Mouse (Mus musculus) MEL (cell line): ENCODE measurements around the gene Ints11. TPM values are rescaled to one million over a fixed set of nuclear protein-coding genes. Genes with fewer than 3 reads are reported as not detected.

Experiments used
- DNase-seq: peaks from one replicate; pipeline ENCODE4 v3.0.0; 2011; ENCODE audit warnings: low read depth, low spot score
- H3K27ac ChIP-seq: 2 replicates; pipeline ENCODE4 v1.5.1; 2012; ENCODE audit warnings: low read depth, mild to moderate bottlenecking, control low read depth, low read length, moderate library complexity; ENCODE audit not compliant: control insufficient read depth
- H3K27me3 ChIP-seq, 2 experiments: fragments of 150-350 bp in 1 of 2; sonication (generic) in 1 of 2; 2 replicates each; pipeline ENCODE4 v1.6.1; 2012; ENCODE audit warnings: low read length in 2 of 2, mild to moderate bottlenecking in 2 of 2, improper control_type of control experiment in 1 of 2, moderate library complexity in 1 of 2; ENCODE audit not compliant: insufficient read depth in 2 of 2, control insufficient read depth in 1 of 2
- H3K36me3 ChIP-seq, 2 experiments: 2 replicates each; pipeline ENCODE4 v1.6.1; 2012 to 2014; ENCODE audit warnings: low read length in 2 of 2, improper control_type of control experiment in 1 of 2, inconsistent platforms in 1 of 2, mild to moderate bottlenecking in 1 of 2; ENCODE audit not compliant: insufficient read depth in 2 of 2, control insufficient read depth in 1 of 2
- H3K4me1 ChIP-seq, 2 experiments: fragments of 150-350 bp in 1 of 2; sonication (generic) in 1 of 2; 2 replicates each; pipeline ENCODE4 v1.6.1; 2012; ENCODE audit warnings: low read length in 2 of 2, improper control_type of control experiment in 1 of 2, mild to moderate bottlenecking in 1 of 2; ENCODE audit not compliant: insufficient read depth in 2 of 2, control insufficient read depth in 1 of 2
- H3K4me3 ChIP-seq, 2 experiments: fragments of 150-350 bp in 1 of 2; sonication (generic) in 1 of 2; 2 replicates each; pipeline ENCODE4 v1.5.1; 2012; ENCODE audit warnings: low read depth in 2 of 2, low read length in 2 of 2, mild to moderate bottlenecking in 2 of 2, moderate library complexity in 2 of 2, control low read depth in 1 of 2, improper control_type of control experiment in 1 of 2; ENCODE audit not compliant: control insufficient read depth in 1 of 2, insufficient read depth in 1 of 2
- H3K79me2 ChIP-seq: 2 replicates; pipeline ENCODE4 v1.6.1; 2012; ENCODE audit warnings: mild to moderate bottlenecking, low read length, moderate library complexity; ENCODE audit not compliant: control insufficient read depth, poor library complexity, insufficient read depth
- H3K9ac ChIP-seq: 2 replicates; pipeline ENCODE4 v1.6.1; 2012; ENCODE audit warnings: low read depth, mild to moderate bottlenecking, control low read depth, low read length, moderate library complexity; ENCODE audit not compliant: control insufficient read depth, poor library complexity, severe bottlenecking
- H3K9me3 ChIP-seq: fragments of 150-350 bp; sonication (generic); replicated peaks from 2 replicates; pipeline ENCODE4 v1.6.1; 2012; ENCODE audit warnings: mild to moderate bottlenecking, low read length, improper control_type of control experiment, moderate library complexity; ENCODE audit not compliant: insufficient read depth
- CTCF ChIP-seq, 3 experiments: IDR thresholded peaks in 2 of 3; conservative IDR thresholded peaks in 1 of 3; 2 replicates each; pipeline ENCODE4 v1.5.1; 2011 to 2012; ENCODE audit warnings: low read length in 3 of 3, low read depth in 2 of 3, mild to moderate bottlenecking in 2 of 3, improper control_type of control experiment in 1 of 3, inconsistent platforms in 1 of 3, mixed read lengths in 1 of 3, moderate library complexity in 1 of 3; ENCODE audit not compliant: control insufficient read depth in 1 of 3, insufficient read depth in 1 of 3, poor library complexity in 1 of 3, severe bottlenecking in 1 of 3
- ELF1 ChIP-seq: IDR thresholded peaks from 2 replicates; pipeline ENCODE4 v1.6.1; 2014; ENCODE audit warnings: low read depth, mild to moderate bottlenecking, inconsistent platforms, low read length, improper control_type of control experiment, moderate library complexity
- ETS1 ChIP-seq: IDR thresholded peaks from 2 replicates; pipeline ENCODE4 v1.6.1; 2012; ENCODE audit warnings: low read depth, mild to moderate bottlenecking, inconsistent platforms, low read length, improper control_type of control experiment, moderate library complexity
- HCFC1 ChIP-seq: IDR thresholded peaks from 2 replicates; pipeline ENCODE4 v1.6.1; 2012; ENCODE audit warnings: low read depth, mild to moderate bottlenecking, inconsistent platforms, low read length, improper control_type of control experiment, moderate library complexity
- MAX ChIP-seq: IDR thresholded peaks from 2 replicates; pipeline ENCODE4 v1.6.1; 2011; ENCODE audit warnings: low read length, improper control_type of control experiment
- MAZ ChIP-seq: IDR thresholded peaks from 2 replicates; pipeline ENCODE4 v1.6.1; 2012; ENCODE audit warnings: low read depth, mild to moderate bottlenecking, inconsistent platforms, low read length, improper control_type of control experiment
- MXI1 ChIP-seq: IDR thresholded peaks from 2 replicates; pipeline ENCODE4 v1.6.1; 2011; ENCODE audit warnings: mild to moderate bottlenecking, low read depth, low read length, improper control_type of control experiment
- MYC ChIP-seq: IDR thresholded peaks from 2 replicates; pipeline ENCODE4 v1.6.1; 2011; ENCODE audit warnings: low read depth, mild to moderate bottlenecking, low read length, improper control_type of control experiment, moderate library complexity
- SIN3A ChIP-seq: IDR thresholded peaks from 2 replicates; pipeline ENCODE4 v1.6.1; 2012; ENCODE audit warnings: low read length, improper control_type of control experiment, inconsistent platforms
- SMC3 ChIP-seq: IDR thresholded peaks from 2 replicates; pipeline ENCODE4 v1.6.1; 2011; ENCODE audit warnings: low read depth, low read length, improper control_type of control experiment
- TBP ChIP-seq: IDR thresholded peaks from 2 replicates; pipeline ENCODE4 v1.8.0; 2011; ENCODE audit warnings: low read depth, low read length, improper control_type of control experiment
- ZKSCAN1 ChIP-seq: IDR thresholded peaks from 2 replicates; pipeline ENCODE4 v1.6.1; 2012; ENCODE audit warnings: low read depth, mild to moderate bottlenecking, inconsistent platforms, low read length, improper control_type of control experiment, moderate library complexity
- polyA plus RNA-seq, 2 experiments: library from polyadenylated mRNA; stranded (reverse) in 1 of 2; unstranded in 1 of 2; fragments of >175 nt in 1 of 2; fragments of >200 nt in 1 of 2; gene quantifications; 2 replicates each; pipeline versions ENCODE4 v1.2.1 to v1.2.4; 2012; ENCODE audit warnings: low replicate concordance in 2 of 2, low read depth in 1 of 2; ENCODE audit not compliant: insufficient read length in 2 of 2, insufficient read depth in 1 of 2, missing spikeins in 1 of 2
- total RNA-seq: library from RNA; depleted of rRNA; stranded (reverse); fragments of 300-350 nt; gene quantifications from 2 replicates; pipeline ENCODE4 v1.2.3, GENCODE M21; 2012

Ints11 gene
- total and polyA plus RNA-seq, 3 experiments, result 78.9 to 96.8 TPM; not detected in 1

GRCm38 (mm10) chr4:155892017-155892416 is 22.7 kb downstream of the Ints11 start (continued):
- TF ChIP-seq SMC3 (no peak), ZKSCAN1 (no peak)
- TF ChIP-seq, all 39 proteins: peak for 8

GRCm38 (mm10) chr4:155892438-155893211 is 23.3 kb downstream of the Ints11 start:
- Histone ChIP-seq H3K4me1 (peaks cover 5 to 17% of the 10 kb centered on the region in 2 experiments; a peak in 3 of 4 replicates), H3K9me3 (no peaks in the 10 kb centered on the region), H3K27ac (peak overlapping the region; percentile 20)
- TF ChIP-seq MYC, result 0 out of 2 replicates have a peak, but pooled peaks have one; percentile 21
- peak; percentile 52; the same call in 1 of the 2 replicates for TF ChIP-seq MAX
- 0 out of 2 replicates have a peak, but pooled peaks have one; percentile 6 for TF ChIP-seq ELF1
- TF ChIP-seq SIN3A, result peak; percentile 61
- 0 out of 2 replicates have a peak, but pooled peaks have one; percentile 32 for TF ChIP-seq TBP
- TF ChIP-seq CTCF (IDR thresholded peaks at IDR 0.05 in 2 of 3, conservative IDR thresholded peaks at IDR 0.05 in 1 of 3; ENCODE audit: control insufficient read depth in 1 of 3, insufficient read depth in 1 of 3, low read depth in 2 of 3, low read length in 3 of 3, poor library complexity in 1 of 3, severe bottlenecking in 1 of 3), result no peak
- TF ChIP-seq MAZ, result no peak
- peak; percentile 86 for TF ChIP-seq MXI1
- 0 out of 2 replicates have a peak, but pooled peaks have one; percentile 7 for TF ChIP-seq ETS1
- TF ChIP-seq HCFC1, result peak; percentile 13; the same call in 1 of the 2 replicates
- TF ChIP-seq, all 39 proteins: peak for 8
- peak; percentile 69 for DNase-seq
- peaks cover 0 to 4% of the 10 kb centered on the region in 2 experiments; a peak in 3 of 4 replicates for H3K36me3 ChIP-seq
- peak overlapping the region; percentile 89 for H3K9ac ChIP-seq
- H3K4me3 ChIP-seq, result peak overlapping the region; percentile 79 to 88
- H3K79me2 ChIP-seq, result peaks cover 50% of the 10 kb centered on the region
- H3K27me3 ChIP-seq, result no peaks in the 10 kb centered on the region

- Histone ChIP-seq H3K27ac (peak overlapping the region; percentile 25; the same call in 1 of the 2 replicates), H3K4me1 (peaks cover 5 to 17% of the 10 kb centered on the region in 2 experiments; a peak in 3 of 4 replicates), H3K79me2 (peaks cover 50% of the 10 kb centered on the region), H3K36me3 (peaks cover 0 to 4% of the 10 kb centered on the region in 2 experiments; a peak in 3 of 4 replicates), H3K9me3 (no peaks in the 10 kb centered on the region), H3K9ac (peak overlapping the region; percentile 89), H3K27me3 (no peaks in the 10 kb centered on the region), H3K4me3 (peak overlapping the region; percentile 79 to 88)
- DNase-seq, result peak; percentile 43
- TF ChIP-seq MAX, result peak; percentile 38; the same call in 1 of the 2 replicates
- no peak for TF ChIP-seq HCFC1
Observed at GRCm38 (mm10) chr4:155893212-155893690, 23.9 kb downstream of the Ints11 start.
